Mouse (Mus musculus) forebrain, embryonic 10.5 days (tissue): Measurements from ENCODE around the gene Ube2o. TPM values are rescaled to one million over a fixed set of nuclear protein-coding genes. Genes with fewer than 3 reads are reported as not detected.
A peak's percentile ranks its signal among the peaks of the same experiment; 100 is the strongest.

Experiments
- DNase-seq: peaks from one replicate; pipeline ENCODE4 v3.0.0-alpha.2; 2017; ENCODE audit warnings: low spot score; ENCODE audit errors: extremely low spot score
- H3K27ac ChIP-seq: fragments of 300-500 bp; sonication (generic); 2 replicates; pipeline ENCODE4 v1.5.1; 2016; ENCODE audit warnings: mild to moderate bottlenecking
- H3K27me3 ChIP-seq: fragments of 300-500 bp; sonication (generic); 2 replicates; pipeline ENCODE4 v1.6.1; 2016; ENCODE audit warnings: mild to moderate bottlenecking; ENCODE audit not compliant: poor library complexity, severe bottlenecking
- H3K36me3 ChIP-seq: fragments of 300-500 bp; sonication (generic); replicated peaks from 2 replicates; pipeline ENCODE4 v1.6.1; 2016; ENCODE audit warnings: mild to moderate bottlenecking, moderate library complexity
- H3K4me1 ChIP-seq: fragments of 300-500 bp; sonication (generic); 2 replicates; pipeline ENCODE4 v1.6.1; 2016
- H3K4me3 ChIP-seq: fragments of 300-500 bp; sonication (generic); 2 replicates; pipeline ENCODE4 v1.5.1; 2016; ENCODE audit warnings: mild to moderate bottlenecking, moderate library complexity
- H3K9me3 ChIP-seq: fragments of 300-500 bp; sonication (generic); 2 replicates; pipeline ENCODE4 v1.6.1; 2016; ENCODE audit warnings: mild to moderate bottlenecking, moderate library complexity
- WGBS: fragments of 180-500 bp; shearing (Covaris S2); methylation state at CpG from one replicate; pipeline ENCODE4 v1.1.7; 2016; 5-methylcytosine and 5-hydroxymethylcytosine counted together
- polyA plus RNA-seq: library from polyadenylated mRNA; unstranded; fragments of >200 nt; fragmentation: Nextera tagmentation; extraction: Ambion mirVana; gene quantifications from 2 replicates; pipeline ENCODE4 v1.2.1, GENCODE M21; 2016

Ube2o gene
- polyA plus RNA-seq, 1 experiment from 2014 or later = 10.5 TPM

DNA sequence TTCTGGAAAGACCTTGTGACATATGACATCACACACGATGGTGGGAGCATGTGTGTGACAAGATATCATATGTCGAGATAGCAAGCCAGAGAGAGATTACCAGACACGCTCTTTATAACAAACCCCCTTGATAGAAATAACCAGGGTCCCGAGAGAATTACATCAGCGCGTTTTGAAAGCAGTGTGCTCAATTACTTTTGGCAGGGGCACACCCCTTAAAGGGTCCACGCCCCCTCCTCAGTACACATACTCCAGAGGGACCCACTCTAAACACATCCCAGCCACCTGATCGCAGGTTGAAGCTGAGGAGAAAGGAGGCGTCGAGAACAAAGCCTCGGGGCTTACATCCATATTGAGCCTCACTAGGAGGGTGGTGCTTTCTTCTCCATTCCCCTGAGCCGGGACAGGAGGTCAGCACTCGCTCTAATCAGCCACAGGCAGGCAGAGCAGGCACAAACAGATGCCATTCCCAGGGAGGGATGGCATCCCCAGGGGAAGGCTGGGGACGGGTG lies 7.8 kb upstream of the Ube2o start:
- peaks cover 31% of the 10 kb centered on the region for H3K4me1 ChIP-seq
- no peaks in the 10 kb centered on the region for H3K9me3 ChIP-seq
- WGBS = 40% methylated on average over 14 of the region's 14 CpGs
- no peaks in the 10 kb centered on the region for H3K36me3 ChIP-seq
- no peak overlapping the region for H3K27ac ChIP-seq
- no peak overlapping the region for H3K4me3 ChIP-seq
- H3K27me3 ChIP-seq = peaks cover 27% of the 10 kb centered on the region
- no peak for DNase-seq

DNA sequence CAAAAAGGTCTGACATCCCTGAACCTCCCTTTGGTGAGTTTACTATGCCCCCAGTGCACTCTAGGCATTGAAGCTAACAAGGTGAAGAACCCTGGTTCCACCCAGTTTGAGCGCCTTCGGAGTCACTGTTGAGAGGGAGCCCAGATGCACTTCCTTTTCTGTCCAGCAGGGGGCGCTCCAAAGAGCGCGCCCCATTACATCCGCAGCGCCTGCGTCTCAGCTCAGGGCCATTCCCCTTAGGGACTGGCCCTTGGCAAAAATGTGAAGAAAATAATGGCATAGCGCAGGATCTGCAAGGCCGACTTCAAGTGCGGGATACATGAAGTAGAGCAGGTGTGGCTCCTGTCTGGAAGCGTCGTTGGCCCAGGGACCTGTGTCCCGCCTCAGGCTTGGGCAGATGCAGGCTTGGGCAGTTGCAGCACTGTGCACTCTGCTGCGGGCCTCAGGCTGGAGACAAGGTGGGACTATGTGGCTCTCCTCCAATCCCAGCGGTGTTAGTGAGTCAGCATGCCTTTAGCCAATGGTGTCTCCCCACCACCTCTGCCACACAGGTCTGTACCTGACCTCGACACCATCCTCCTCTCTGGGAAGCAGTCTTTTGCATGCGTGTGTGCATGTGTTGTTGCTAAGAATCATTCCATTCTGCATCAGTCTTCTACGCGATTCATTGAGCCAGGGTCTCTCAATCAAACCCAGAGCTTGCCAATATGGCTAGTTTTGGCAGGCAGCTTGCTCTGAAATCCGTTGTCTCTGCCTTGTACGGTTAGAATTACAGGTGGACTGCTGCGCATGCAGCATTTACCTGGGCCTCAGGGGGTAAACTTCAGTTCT lies 5.8 kb upstream of the Ube2o start:
- H3K27ac ChIP-seq = no peak overlapping the region
- peak; percentile 76 for DNase-seq
- peaks cover 20% of the 10 kb centered on the region for H3K4me1 ChIP-seq
- peak overlapping the region; percentile 30 for H3K4me3 ChIP-seq
- no peaks in the 10 kb centered on the region for H3K36me3 ChIP-seq
- H3K9me3 ChIP-seq = no peaks in the 10 kb centered on the region
- peaks cover 27% of the 10 kb centered on the region for H3K27me3 ChIP-seq
- 20% methylated on average over 23 of the region's 23 CpGs for whole genome bisulfite sequencing

DNA sequence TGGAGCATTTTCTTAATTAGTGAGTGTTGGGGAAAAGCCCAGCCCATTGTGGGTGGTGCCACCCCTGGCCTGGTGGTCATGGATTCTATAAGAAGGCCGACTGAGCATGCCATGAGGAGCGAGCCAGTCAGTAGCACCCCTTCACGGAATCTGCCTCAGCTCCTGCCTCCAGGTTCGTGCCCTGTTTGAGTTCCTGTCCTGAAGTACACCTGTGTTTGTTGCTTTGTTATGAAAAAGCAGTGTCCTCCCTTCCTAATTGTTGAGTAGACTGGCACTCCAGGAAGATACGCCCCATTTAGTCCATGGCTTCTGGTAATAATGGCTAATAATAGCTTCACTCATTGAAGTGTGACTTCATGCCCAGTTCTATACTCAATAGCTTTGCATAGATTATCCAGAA lies 5.1 kb upstream of the Ube2o start, which contains the start of gene Aanat:
Aanat (plus strand) TSS at position 123 of the 400 bp plus-strand sequence.
- Histone ChIP-seq H3K4me3 (peak within 1 kb of the TSS; percentile 30), H3K27ac (no peak within 1 kb of the TSS), H3K9me3 (no peaks in the 10 kb centered on the region), H3K4me1 (peaks cover 24% of the 10 kb centered on the region), H3K36me3 (no peaks in the 10 kb centered on the region), H3K27me3 (peaks cover 27% of the 10 kb centered on the region)
- WGBS = 69% methylated on average over 5 of the region's 5 CpGs
- no peak for DNase-seq

- H3K9me3 ChIP-seq = no peaks in the 10 kb centered on the region
- no peak overlapping the region for H3K4me3 ChIP-seq
- H3K27me3 ChIP-seq = peaks cover 27% of the 10 kb centered on the region
- 86% methylated on average over 6 of the region's 6 CpGs for WGBS
- no peak for DNase-seq
- peaks cover 29% of the 10 kb centered on the region for H3K4me1 ChIP-seq
- H3K27ac ChIP-seq = no peak overlapping the region
- H3K36me3 ChIP-seq = no peaks in the 10 kb centered on the region
These were observed 4.4 kb upstream of the Ube2o start for GRCm38 (mm10) chr11:116585682-116586081.

DNA sequence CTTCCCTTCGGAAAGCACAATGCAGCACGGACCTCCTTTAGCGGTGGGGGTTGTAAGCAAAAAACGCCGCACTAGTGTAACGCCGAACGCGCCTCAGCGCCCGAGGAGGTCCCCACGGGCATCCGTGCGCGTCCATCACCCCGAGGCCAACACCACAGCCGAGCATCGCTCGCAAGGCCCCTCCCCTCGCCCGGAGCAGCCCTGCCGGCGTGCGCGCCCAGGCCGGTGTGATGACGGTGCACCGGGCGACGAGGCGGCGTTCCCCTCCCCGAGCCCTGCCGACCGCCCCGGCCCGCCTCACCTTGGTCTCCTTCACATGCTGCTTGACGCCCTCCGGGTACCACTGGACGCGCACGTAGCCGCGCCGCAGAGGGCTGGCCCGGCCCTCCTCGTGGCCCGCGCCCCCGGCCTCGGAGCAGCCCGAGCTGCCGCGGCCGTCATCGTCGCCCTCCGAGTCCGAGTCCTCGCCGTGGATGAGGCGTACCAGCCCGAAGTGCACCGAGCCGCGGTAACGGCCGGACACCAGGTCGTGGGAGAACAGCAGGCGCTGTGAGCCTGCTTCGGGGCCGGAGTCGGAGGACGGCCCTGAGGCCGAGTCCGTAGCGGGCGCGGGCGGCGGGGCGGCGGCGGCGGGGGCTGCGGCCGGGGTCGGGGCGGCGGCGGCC lies 404 bp downstream of the Ube2o start:
- under 1% methylated on average over 91 of the region's 91 CpGs for WGBS

GRCm38 (mm10) chr11:116580031-116580652 lies 1.1 kb downstream of the Ube2o start:
- Histone ChIP-seq H3K9me3 (no peaks in the 10 kb centered on the region), H3K4me1 (peaks cover 45% of the 10 kb centered on the region), H3K27me3 (no peaks in the 10 kb centered on the region), H3K4me3 (peak overlapping the region; percentile 86), H3K36me3 (peaks cover 11% of the 10 kb centered on the region; the same call in 1 of the 2 replicates), H3K27ac (peak overlapping the region; percentile 92)
- DNase-seq = no peak
- WGBS = 28% methylated on average over 10 of the region's 10 CpGs

More for the DNA sequence above, 404 bp downstream of the Ube2o start:
- Histone ChIP-seq H3K27ac (peak overlapping the region; percentile 92), H3K4me1 (peaks cover 38% of the 10 kb centered on the region), H3K4me3 (peak overlapping the region; percentile 86), H3K36me3 (peaks cover 11% of the 10 kb centered on the region; the same call in 1 of the 2 replicates), H3K27me3 (no peaks in the 10 kb centered on the region), H3K9me3 (no peaks in the 10 kb centered on the region)
- peak; percentile 72 for DNase-seq

DNA sequence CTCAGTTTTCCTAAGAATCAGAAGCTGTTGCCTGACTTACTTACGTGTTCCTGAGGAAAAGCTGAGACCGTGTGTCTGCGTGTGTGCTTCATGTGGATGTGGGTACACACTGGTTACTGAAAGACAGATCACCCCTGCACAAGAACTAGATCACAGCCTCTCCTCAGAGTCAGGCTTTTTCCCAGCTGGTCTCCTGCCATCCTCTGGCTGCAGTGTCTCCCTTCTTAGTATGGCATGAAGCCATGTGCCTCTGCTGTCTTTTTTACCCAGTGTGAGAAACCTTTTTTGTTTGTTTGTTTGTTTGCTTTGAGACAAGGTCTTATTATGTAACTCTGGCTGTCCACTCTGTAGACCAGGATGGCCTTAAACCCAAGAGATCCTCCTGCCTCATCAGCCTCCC lies 2.0 kb downstream of the Ube2o start:
- DNase-seq = no peak
- Histone ChIP-seq H3K27me3 (no peaks in the 10 kb centered on the region), H3K4me3 (peak overlapping the region; percentile 86), H3K4me1 (peaks cover 54% of the 10 kb centered on the region), H3K9me3 (no peaks in the 10 kb centered on the region), H3K27ac (no peak overlapping the region), H3K36me3 (peaks cover 11% of the 10 kb centered on the region; the same call in 1 of the 2 replicates)
- WGBS = 96% methylated on average over 3 of the region's 3 CpGs

DNA sequence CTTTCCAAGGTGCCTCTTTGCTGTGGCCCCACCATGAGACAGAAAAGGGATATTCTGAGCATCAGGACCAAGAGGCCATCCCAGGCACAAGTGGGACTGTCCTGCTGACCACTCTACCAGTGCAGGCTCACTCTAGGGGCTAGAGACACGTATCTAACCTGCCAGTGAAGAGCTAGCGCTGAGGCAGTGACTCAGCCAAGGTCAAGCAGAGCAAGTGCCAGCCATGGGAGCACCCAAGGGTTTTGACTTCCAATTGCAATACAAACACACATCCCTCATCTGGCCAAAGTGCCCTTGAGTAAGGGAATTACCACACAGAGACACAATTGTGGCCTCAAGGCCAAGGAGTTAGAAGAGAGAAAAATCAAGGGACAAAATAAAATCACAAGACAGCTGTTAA lies 5.9 kb downstream of the Ube2o start:
- no peak overlapping the region for H3K27ac ChIP-seq
- no peaks in the 10 kb centered on the region for H3K9me3 ChIP-seq
- no peaks in the 10 kb centered on the region for H3K27me3 ChIP-seq
- WGBS = 89% methylated on average over 2 of the region's 2 CpGs
- no peak overlapping the region for H3K4me3 ChIP-seq
- DNase-seq = no peak
- H3K4me1 ChIP-seq = peaks cover 70% of the 10 kb centered on the region
- peaks cover 21% of the 10 kb centered on the region for H3K36me3 ChIP-seq

DNA sequence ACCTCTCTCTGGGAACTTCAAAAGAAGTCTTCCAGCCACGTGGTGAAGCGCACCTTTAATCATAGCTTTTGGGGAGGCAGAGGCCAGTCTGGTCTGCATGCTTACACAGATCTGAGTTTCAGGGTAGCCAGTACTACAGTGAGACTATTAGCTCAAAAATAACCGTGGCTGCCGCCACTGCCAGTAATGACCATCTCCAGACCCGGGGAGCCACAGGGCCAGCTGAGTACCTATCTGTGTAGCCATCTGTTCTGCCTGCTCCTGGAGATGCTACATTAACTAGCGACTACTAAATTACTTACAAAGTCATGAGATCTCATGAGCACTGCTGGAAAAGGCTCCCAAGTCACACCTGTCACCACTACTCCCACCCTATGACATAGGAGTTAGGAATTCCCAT lies 6.3 kb downstream of the Ube2o start:
- Histone ChIP-seq H3K9me3 (no peaks in the 10 kb centered on the region), H3K27ac (no peak overlapping the region), H3K36me3 (peaks cover 21% of the 10 kb centered on the region), H3K4me3 (no peak overlapping the region), H3K4me1 (peaks cover 66% of the 10 kb centered on the region), H3K27me3 (no peaks in the 10 kb centered on the region)
- DNase-seq = no peak
- 77% methylated on average over 6 of the region's 6 CpGs for WGBS

- Histone ChIP-seq H3K36me3 (peaks cover 21% of the 10 kb centered on the region), H3K27me3 (no peaks in the 10 kb centered on the region), H3K4me3 (no peak overlapping the region), H3K4me1 (peaks cover 61% of the 10 kb centered on the region), H3K9me3 (no peaks in the 10 kb centered on the region), H3K27ac (no peak overlapping the region)
- 72% methylated on average over 6 of the region's 6 CpGs for WGBS
- no peak for DNase-seq
These were observed 6.8 kb downstream of the Ube2o start for GRCm38 (mm10) chr11:116574486-116574885.

DNA sequence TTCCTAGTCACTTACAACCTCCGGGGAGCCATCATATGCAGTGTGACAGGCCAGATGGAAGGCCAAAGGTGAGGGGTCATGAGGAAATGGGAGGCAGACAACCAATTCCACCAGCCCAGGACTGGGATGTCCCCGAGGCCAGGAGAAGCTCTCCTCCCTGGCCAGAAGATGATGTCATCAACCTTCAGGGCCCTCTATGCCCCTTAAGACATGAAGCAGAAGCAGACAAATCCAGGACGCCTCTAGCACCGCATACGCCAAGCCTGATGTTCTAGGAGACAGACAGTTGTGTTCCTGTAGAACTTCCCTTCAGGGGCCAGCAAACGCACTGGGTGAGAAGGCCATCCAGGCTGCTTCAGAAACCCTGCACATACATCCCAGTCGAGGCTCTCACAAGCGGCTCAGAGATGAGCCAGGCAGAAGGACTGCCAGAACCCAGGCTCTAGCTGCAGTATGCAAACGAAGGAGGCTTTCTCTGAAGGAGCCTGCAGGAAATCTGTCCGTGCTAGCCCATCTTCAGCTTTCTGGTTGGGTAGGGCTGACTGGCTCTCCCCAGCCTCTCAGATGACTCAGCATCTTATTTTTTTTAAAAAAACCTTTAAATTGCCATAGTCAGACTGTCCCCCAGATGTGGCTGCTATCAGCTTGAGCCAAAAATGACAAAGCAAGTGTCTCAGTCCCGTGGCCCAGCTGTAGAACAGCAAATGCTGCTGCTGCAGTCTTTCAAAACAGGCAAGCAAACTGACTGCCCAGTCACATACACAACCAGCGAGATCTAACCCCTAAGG lies 8.3 kb downstream of the Ube2o start:
- DNase-seq = no peak
- Histone ChIP-seq H3K4me3 (no peak overlapping the region; the same call in 1 of the 2 replicates), H3K36me3 (peaks cover 11% of the 10 kb centered on the region), H3K4me1 (peaks cover 59% of the 10 kb centered on the region), H3K27ac (peak overlapping the region; percentile 51), H3K9me3 (no peaks in the 10 kb centered on the region), H3K27me3 (no peaks in the 10 kb centered on the region)
- 69% methylated on average over 12 of the region's 12 CpGs for WGBS
